Comparison of ENCODE assay signal across 17 mouse cellular contexts in the genomic region with DNA sequence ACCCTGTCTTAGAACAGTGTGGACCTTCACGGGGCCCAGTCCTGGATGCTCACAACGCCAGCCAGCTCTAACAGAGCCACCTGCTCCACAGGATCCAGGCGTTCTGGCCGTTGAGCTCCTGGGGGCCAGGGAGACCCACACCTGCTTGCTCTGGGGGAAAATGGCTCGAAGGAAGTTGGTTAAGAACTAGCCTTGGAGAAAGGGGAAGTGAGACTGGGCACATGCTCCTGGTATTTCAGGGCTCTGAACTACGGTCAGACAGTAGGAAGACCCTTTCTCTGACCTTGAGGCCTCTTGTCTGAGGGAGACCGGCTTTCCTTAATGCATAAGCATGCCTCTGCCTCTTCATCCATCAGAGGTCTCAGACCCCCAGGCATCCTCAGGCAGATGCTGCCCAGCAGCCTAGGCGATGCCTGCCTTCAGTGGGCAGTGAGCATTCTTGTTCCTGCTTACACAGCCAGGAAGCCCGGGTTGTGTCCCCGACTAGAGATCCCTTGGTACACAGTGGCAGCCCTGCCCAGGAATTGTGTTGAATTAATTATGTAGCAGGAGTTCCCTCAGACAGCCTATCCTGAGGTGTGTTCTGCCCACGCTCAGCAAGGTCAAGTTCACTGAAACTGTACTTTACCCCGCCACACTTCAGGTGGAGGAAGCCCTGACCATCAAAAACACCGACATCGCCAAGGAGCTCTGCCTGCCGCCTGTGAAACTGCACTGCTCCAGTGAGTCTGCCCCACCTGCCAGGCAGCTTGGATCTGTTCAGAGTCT. TPM values are rescaled to one million over a fixed set of nuclear protein-coding genes. Genes with fewer than 3 reads are reported as not detected.
DNase-seq lines count a peak whose midpoint lies in the region; ATAC-seq and TF ChIP-seq lines count a peak whose summit lies in the region.
"Had no signal": no experiment of that assay in that cellular context is flagged by ENCODE, and none has a peak within 500 bp of the region (broad histone marks: within the 10 kb centered on the region; RNA-seq: fewer than 3 reads in every experiment).

No protein-coding gene starts in this region.

- ATAC-seq in liver, embryonic 16.5 days (ENCODE audit: low read depth), result no peak
- ATAC-seq in midbrain, embryonic 11.5 days (ENCODE audit: low FRiP score), result no peak
- no peak for ATAC-seq in hindbrain, embryonic 12.5 days (ENCODE audit: low FRiP score)
- ATAC-seq: forebrain, postnatal 0 days had no signal

- no peaks in the 10 kb centered on the region for H3K27me3 ChIP-seq in liver, embryonic 16.5 days (ENCODE audit: control insufficient read depth, insufficient read depth, low read depth, low read length)
- H3K27me3 ChIP-seq in midbrain, embryonic 11.5 days (ENCODE audit: control insufficient read depth, insufficient read depth, low read length), result no peaks in the 10 kb centered on the region
- no peaks in the 10 kb centered on the region for H3K27me3 ChIP-seq in hindbrain, embryonic 12.5 days
- H3K27me3 ChIP-seq: heart, embryonic 13.5 days; hindbrain, embryonic 15.5 days; limb, embryonic 13.5 days had no signal

- H3K4me1 ChIP-seq in bone marrow macrophage, adult 2 months (ENCODE audit: control insufficient read depth, insufficient read depth, low read length), result peaks cover 29% of the 10 kb centered on the region
- peaks cover 13% of the 10 kb centered on the region for H3K4me1 ChIP-seq in liver, embryonic 16.5 days (ENCODE audit: control insufficient read depth, low read depth, low read length)
- H3K4me1 ChIP-seq in midbrain, embryonic 11.5 days (ENCODE audit: control insufficient read depth, insufficient read depth, low read length), result peaks cover 5% of the 10 kb centered on the region
- H3K4me1 ChIP-seq in hindbrain, embryonic 12.5 days, result peaks cover 11% of the 10 kb centered on the region

- DNase-seq in layer of hippocampus, adult 2 months (ENCODE audit: low spot score in 2 of 2), result no peak
- no peak for DNase-seq in layer of hippocampus, adult 9-10 months (ENCODE audit: low spot score)
- peak; percentile 49 to 52 for DNase-seq in B cell, adult 2 months
- no peak for DNase-seq in frontal cortex, postnatal 36 days (ENCODE audit: low spot score in 2 of 2)
- no peak for DNase-seq in midbrain, embryonic 11.5 days (ENCODE audit: low spot score, missing footprints)
- DNase-seq: adrenal gland, adult 8-10 months; cerebellum, adult 11 months; forebrain, postnatal 0 days; right cerebral cortex, postnatal 25 days had no signal

- no peak for TF ChIP-seq POLR2A in bone marrow macrophage, adult 2 months (IDR thresholded peaks at IDR 0.05; ENCODE audit: borderline replicate concordance, low read depth, low read length)

- H3K9me3 ChIP-seq in liver, embryonic 16.5 days (replicated peaks; ENCODE audit: control insufficient read depth, low read length), result no peaks in the 10 kb centered on the region
- H3K9me3 ChIP-seq in midbrain, embryonic 11.5 days (ENCODE audit: control insufficient read depth, low read length), result no peaks in the 10 kb centered on the region; the same call in 1 of the 2 replicates
- H3K9me3 ChIP-seq in hindbrain, embryonic 12.5 days (replicated peaks), result no peaks in the 10 kb centered on the region
- H3K9me3 ChIP-seq: heart, embryonic 13.5 days; hindbrain, embryonic 15.5 days; limb, embryonic 13.5 days had no signal

- peaks cover 19% of the 10 kb centered on the region for H3K36me3 ChIP-seq in liver, embryonic 16.5 days (ENCODE audit: control insufficient read depth, insufficient read depth)
- H3K36me3 ChIP-seq in midbrain, embryonic 11.5 days (ENCODE audit: control insufficient read depth, insufficient read depth, low read length), result peaks cover 16% of the 10 kb centered on the region
- H3K36me3 ChIP-seq in hindbrain, embryonic 12.5 days, result peaks cover 43% of the 10 kb centered on the region

- H3K4me3 ChIP-seq in layer of hippocampus, adult 2 months, result no peak overlapping the region
- no peak overlapping the region for H3K4me3 ChIP-seq in bone marrow macrophage, adult 2 months (ENCODE audit: insufficient read depth, low read length)
- no peak overlapping the region for H3K4me3 ChIP-seq in liver, embryonic 16.5 days (ENCODE audit: low read depth, low read length)
- no peak overlapping the region for H3K4me3 ChIP-seq in midbrain, embryonic 11.5 days (ENCODE audit: low read depth, low read length)
- no peak overlapping the region for H3K4me3 ChIP-seq in hindbrain, embryonic 12.5 days
- H3K4me3 ChIP-seq: heart, embryonic 13.5 days; hindbrain, embryonic 15.5 days; limb, embryonic 13.5 days had no signal

- no peak overlapping the region for H3K4me2 ChIP-seq in liver, embryonic 16.5 days (ENCODE audit: low read depth, low read length)
- H3K4me2 ChIP-seq in midbrain, embryonic 11.5 days, result no peak overlapping the region
- no peak overlapping the region for H3K4me2 ChIP-seq in hindbrain, embryonic 12.5 days (replicated peaks)
- H3K4me2 ChIP-seq: heart, embryonic 13.5 days; hindbrain, embryonic 15.5 days; limb, embryonic 13.5 days had no signal

- TF ChIP-seq CTCF in layer of hippocampus, adult 2 months (conservative IDR thresholded peaks at IDR 0.05), result no peak
- no peak for TF ChIP-seq CTCF in bone marrow macrophage, adult 2 months (IDR thresholded peaks at IDR 0.05; ENCODE audit: low read depth, low read length)

- peak overlapping the region; percentile 61; the same call in 1 of the 2 replicates for H3K27ac ChIP-seq in layer of hippocampus, adult 2 months
- peak overlapping the region; percentile 94 for H3K27ac ChIP-seq in bone marrow macrophage, adult 2 months (ENCODE audit: insufficient read depth, low read depth, low read length)
- peak overlapping the region; percentile 63 for H3K27ac ChIP-seq in liver, embryonic 16.5 days (ENCODE audit: low read length)
- no peak overlapping the region for H3K27ac ChIP-seq in midbrain, embryonic 11.5 days (ENCODE audit: low read depth, low read length)
- no peak overlapping the region for H3K27ac ChIP-seq in hindbrain, embryonic 12.5 days
- H3K27ac ChIP-seq: heart, embryonic 13.5 days; hindbrain, embryonic 15.5 days; limb, embryonic 13.5 days had no signal

- 52% methylated on average over 15 of the region's 15 CpGs for WGBS in liver, embryonic 16.5 days (ENCODE audit: insufficient replicate concordance)
- WGBS in midbrain, embryonic 11.5 days, result 95% methylated on average over 15 of the region's 15 CpGs
- 93% methylated on average over 15 of the region's 15 CpGs for WGBS in hindbrain, embryonic 12.5 days

- H3K9ac ChIP-seq in liver, embryonic 16.5 days (ENCODE audit: low read depth, low read length), result no peak overlapping the region
- no peak overlapping the region for H3K9ac ChIP-seq in midbrain, embryonic 11.5 days (ENCODE audit: low read length)
- no peak overlapping the region for H3K9ac ChIP-seq in hindbrain, embryonic 12.5 days
- H3K9ac ChIP-seq: forebrain, postnatal 0 days; heart, embryonic 13.5 days; hindbrain, embryonic 15.5 days; limb, embryonic 13.5 days had no signal

RNA-seq across cellular contexts. Expression of a gene that starts 3.8 kb away (rescaled TPM):
- total RNA-seq in layer of hippocampus, adult 2 months (2021), result 100 to 1,000 TPM; 111 to 122 TPM
- 106 and 109 TPM in 2 replicates for polyA plus RNA-seq in bone marrow macrophage, adult 2 months (2012; ENCODE audit: insufficient read depth, insufficient read length, missing spikeins)
- 82.4 and 83.7 TPM in 2 replicates for polyA plus RNA-seq in liver, embryonic 16.5 days (2015; fragmentation: Nextera tagmentation; extraction: Ambion mirVana)
- polyA plus RNA-seq in midbrain, embryonic 11.5 days (2014; fragmentation: Nextera tagmentation; extraction: Ambion mirVana), result 117 and 121 TPM in 2 replicates
- polyA plus RNA-seq in hindbrain, embryonic 12.5 days (2016; fragmentation: Nextera tagmentation; extraction: Ambion mirVana), result 101 and 106 TPM in 2 replicates

RNA-seq across cellular contexts. Expression of a gene that starts 4.0 kb away (rescaled TPM):
- 10 to 100 TPM; 53.5 to 54.4 TPM for total RNA-seq in layer of hippocampus, adult 2 months (2021)
- 23.5 and 29.8 TPM in 2 replicates for polyA plus RNA-seq in bone marrow macrophage, adult 2 months (2012; ENCODE audit: insufficient read depth, insufficient read length, missing spikeins)
- 13.9 and 15.7 TPM in 2 replicates for polyA plus RNA-seq in liver, embryonic 16.5 days (2015; fragmentation: Nextera tagmentation; extraction: Ambion mirVana)
- polyA plus RNA-seq in midbrain, embryonic 11.5 days (2014; fragmentation: Nextera tagmentation; extraction: Ambion mirVana), result 49.6 and 55.2 TPM in 2 replicates
- polyA plus RNA-seq in hindbrain, embryonic 12.5 days (2016; fragmentation: Nextera tagmentation; extraction: Ambion mirVana), result 71.9 and 80.6 TPM in 2 replicates

RNA-seq across cellular contexts. Expression of a gene that starts 24.0 kb away (rescaled TPM):
- total RNA-seq in layer of hippocampus, adult 2 months (2021), result 10 to 100 TPM; 22.8 to 24.0 TPM
- polyA plus RNA-seq in bone marrow macrophage, adult 2 months (2012; ENCODE audit: insufficient read depth, insufficient read length, missing spikeins), result 0.99 and 1.7 TPM in 2 replicates
- 3.6 and 4.5 TPM in 2 replicates for polyA plus RNA-seq in liver, embryonic 16.5 days (2015; fragmentation: Nextera tagmentation; extraction: Ambion mirVana)
- 9.9 and 10.9 TPM in 2 replicates for polyA plus RNA-seq in midbrain, embryonic 11.5 days (2014; fragmentation: Nextera tagmentation; extraction: Ambion mirVana)
- polyA plus RNA-seq in hindbrain, embryonic 12.5 days (2016; fragmentation: Nextera tagmentation; extraction: Ambion mirVana), result 41.0 and 44.1 TPM in 2 replicates

RNA-seq across cellular contexts. Expression of a gene that starts 40.7 kb away (rescaled TPM):
- total RNA-seq in layer of hippocampus, adult 2 months (2021), result 10 to 100 TPM; 12.2 to 12.5 TPM
- polyA plus RNA-seq in bone marrow macrophage, adult 2 months (2012; ENCODE audit: insufficient read depth, insufficient read length, missing spikeins), result 3.0 and 3.7 TPM in 2 replicates
- polyA plus RNA-seq in liver, embryonic 16.5 days (2015; fragmentation: Nextera tagmentation; extraction: Ambion mirVana), result 2.5 and 2.6 TPM in 2 replicates
- 3.3 TPM in 2 replicates for polyA plus RNA-seq in midbrain, embryonic 11.5 days (2014; fragmentation: Nextera tagmentation; extraction: Ambion mirVana)
- polyA plus RNA-seq in hindbrain, embryonic 12.5 days (2016; fragmentation: Nextera tagmentation; extraction: Ambion mirVana), result 7.6 and 7.8 TPM in 2 replicates

RNA-seq across cellular contexts. Expression of a gene that starts 51.7 kb away (rescaled TPM):
- total RNA-seq in layer of hippocampus, adult 2 months (2021), result not detected
- not detected in 2 replicates for polyA plus RNA-seq in bone marrow macrophage, adult 2 months (2012; ENCODE audit: insufficient read depth, insufficient read length, missing spikeins)
- polyA plus RNA-seq in liver, embryonic 16.5 days (2015; fragmentation: Nextera tagmentation; extraction: Ambion mirVana), result not detected in 2 replicates
- not detected in 2 replicates for polyA plus RNA-seq in midbrain, embryonic 11.5 days (2014; fragmentation: Nextera tagmentation; extraction: Ambion mirVana)
- not detected in 2 replicates for polyA plus RNA-seq in hindbrain, embryonic 12.5 days (2016; fragmentation: Nextera tagmentation; extraction: Ambion mirVana)
- total RNA-seq: adrenal gland, adult 8-10 months; forebrain, postnatal 0 days; gastrocnemius, postnatal 25 days had no signal
- polyA plus RNA-seq: forebrain, postnatal 0 days; heart, embryonic 13.5 days; hindbrain, embryonic 15.5 days; large intestine, adult 2 months; limb, embryonic 13.5 days had no signal

Comparison
In these comparisons a context has a peak if more than half of its experiments do, and no peak if none do; other contexts are left out.
1. DNase-seq: peak in B cell, adult 2 months (2 of 2); none in layer of hippocampus, adult 2 months (0 of 2), layer of hippocampus, adult 9-10 months (single experiment), frontal cortex, postnatal 36 days (0 of 2) and midbrain, embryonic 11.5 days (single experiment).
2. H3K27ac ChIP-seq: peak in layer of hippocampus, adult 2 months (single experiment), bone marrow macrophage, adult 2 months (single experiment) and liver, embryonic 16.5 days (single experiment); none in midbrain, embryonic 11.5 days (single experiment) and hindbrain, embryonic 12.5 days (single experiment).